Mouse (Mus musculus) midbrain, embryonic 10.5 days (tissue): Measurements from ENCODE around the gene Vegfa. TPM values are rescaled to one million over a fixed set of nuclear protein-coding genes. Genes with fewer than 3 reads are reported as not detected.

ENCODE experiments used
- DNase-seq: peaks from one replicate; pipeline ENCODE4 v3.0.0-alpha.2; 2017; ENCODE audit warnings: low spot score
- H3K27ac ChIP-seq: fragments of 300-500 bp; sonication (generic); replicated peaks from 2 replicates; pipeline ENCODE4 v1.5.1; 2016; ENCODE audit warnings: mild to moderate bottlenecking
- H3K27me3 ChIP-seq: fragments of 300-500 bp; sonication (generic); 2 replicates; pipeline ENCODE4 v1.6.1; 2016; ENCODE audit warnings: low read depth, mild to moderate bottlenecking; ENCODE audit not compliant: poor library complexity, severe bottlenecking
- H3K36me3 ChIP-seq: fragments of 300-500 bp; sonication (generic); 2 replicates; pipeline ENCODE4 v1.6.1; 2016; ENCODE audit warnings: mild to moderate bottlenecking, moderate library complexity
- H3K4me1 ChIP-seq: fragments of 300-500 bp; sonication (generic); 2 replicates; pipeline ENCODE4 v1.6.1; 2016
- H3K4me3 ChIP-seq: fragments of 300-500 bp; sonication (generic); 2 replicates; pipeline ENCODE4 v1.5.1; 2016; ENCODE audit warnings: mild to moderate bottlenecking, moderate library complexity
- H3K9me3 ChIP-seq: fragments of 300-500 bp; sonication (generic); replicated peaks from 2 replicates; pipeline ENCODE4 v1.6.1; 2016; ENCODE audit warnings: mild to moderate bottlenecking
- WGBS: fragments of 180-500 bp; shearing (Covaris S2); methylation state at CpG from one replicate; pipeline ENCODE4 v1.1.7; 2016; 5-methylcytosine and 5-hydroxymethylcytosine counted together
- polyA plus RNA-seq: library from polyadenylated mRNA; unstranded; fragments of >200 nt; fragmentation: Nextera tagmentation; extraction: Ambion mirVana; gene quantifications from 2 replicates; pipeline ENCODE4 v1.2.1, GENCODE M21; 2016

Vegfa gene
- polyA plus RNA-seq, 1 experiment from 2014 or later = 2.3 TPM

DNA sequence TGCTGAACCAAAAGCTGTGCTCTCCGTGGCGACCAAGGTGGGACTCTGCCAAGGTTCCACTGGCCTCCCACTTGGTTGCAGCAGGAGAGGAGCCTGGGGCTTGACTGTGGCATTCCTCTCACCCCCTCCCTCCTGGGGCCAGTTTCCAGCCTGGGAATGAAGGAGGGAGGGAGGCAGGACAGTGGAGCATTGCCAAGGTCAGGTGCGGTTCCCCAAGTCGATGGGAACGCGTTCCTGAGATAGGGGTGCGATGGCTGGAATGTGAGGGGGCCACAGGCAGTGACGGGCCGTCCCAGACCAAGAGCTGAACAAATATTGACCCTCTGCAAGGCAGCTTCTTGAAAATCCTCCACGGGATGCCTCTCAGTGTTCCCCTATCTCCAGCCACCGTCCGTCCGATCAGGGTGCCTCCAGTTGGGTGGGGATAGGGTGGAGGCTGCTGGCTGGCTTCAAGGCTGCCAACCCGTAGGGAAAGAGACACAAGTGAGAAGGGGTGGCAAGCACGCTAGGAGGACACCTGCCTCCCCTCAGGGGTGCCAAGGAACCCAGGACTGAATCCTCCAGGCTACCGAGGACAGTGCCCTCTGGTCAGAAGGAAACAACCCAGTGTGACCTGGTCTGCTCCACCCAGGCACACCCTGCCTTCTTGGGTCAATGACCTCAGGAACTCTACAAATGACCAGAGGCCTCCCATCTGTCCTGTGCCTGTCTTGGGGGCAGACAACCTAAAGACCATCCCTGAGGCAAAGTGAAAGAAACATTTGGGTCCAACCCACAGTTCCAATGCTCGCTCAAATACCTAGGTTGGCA, 61.2 kb downstream of the Vegfa start:
- Histone ChIP-seq H3K36me3 (no peaks in the 10 kb centered on the region), H3K9me3 (no peaks in the 10 kb centered on the region), H3K27me3 (no peaks in the 10 kb centered on the region), H3K27ac (0 out of 2 replicates have a peak overlapping the region, but pooled peaks have one; percentile 17), H3K4me3 (no peak overlapping the region), H3K4me1 (peaks cover 17% of the 10 kb centered on the region)
- WGBS = 83% methylated on average over 17 of the region's 17 CpGs
- DNase-seq = no peak

DNA sequence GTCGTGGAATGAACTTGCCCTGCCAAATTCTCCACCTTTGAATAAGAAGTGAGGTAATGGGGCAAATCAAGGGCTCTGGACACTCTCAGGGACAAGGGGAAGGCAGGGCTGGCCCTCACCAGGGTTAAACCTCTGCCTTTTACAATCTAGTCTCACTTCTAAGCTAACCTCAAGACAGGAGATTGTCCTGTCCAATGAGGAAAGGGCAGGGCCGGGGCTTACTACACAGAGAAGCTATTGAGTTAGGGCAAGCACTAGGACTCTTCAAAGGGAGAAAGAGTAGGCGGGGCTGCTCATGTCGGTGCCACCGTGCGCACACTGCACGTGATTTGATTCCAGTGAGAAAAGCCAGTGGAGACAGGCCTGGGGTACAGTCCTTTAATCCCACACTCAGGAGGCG, 62.6 kb downstream of the Vegfa start:
- Histone ChIP-seq H3K4me1 (peaks cover 17% of the 10 kb centered on the region), H3K9me3 (no peaks in the 10 kb centered on the region), H3K4me3 (no peak overlapping the region), H3K27ac (no peak overlapping the region), H3K27me3 (no peaks in the 10 kb centered on the region), H3K36me3 (no peaks in the 10 kb centered on the region)
- 78% methylated on average over 8 of the region's 8 CpGs for WGBS
- no peak for DNase-seq

DNA sequence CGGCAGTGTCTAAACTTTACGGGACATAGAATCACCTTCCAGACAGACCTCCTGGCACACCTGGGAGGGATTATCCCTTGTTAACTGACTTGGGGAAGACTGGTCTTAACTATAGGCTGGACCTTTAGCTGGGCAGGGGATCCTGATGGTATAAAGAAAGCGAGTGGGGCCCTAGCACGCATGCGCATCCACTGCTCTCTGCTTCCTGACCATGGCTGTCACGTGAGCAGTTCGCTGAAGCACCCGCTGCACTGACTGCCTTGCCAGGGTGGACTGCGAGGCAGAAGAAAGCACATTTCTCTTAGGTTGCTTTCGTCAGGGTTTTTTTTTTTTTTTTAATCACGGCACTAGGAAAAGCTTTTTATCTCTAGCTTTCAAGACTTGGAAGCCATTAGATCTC, 63.8 kb downstream of the Vegfa start:
- DNase-seq = no peak

More for the DNA sequence above, 63.8 kb downstream of the Vegfa start:
- Histone ChIP-seq H3K27ac (no peak overlapping the region), H3K27me3 (no peaks in the 10 kb centered on the region), H3K36me3 (no peaks in the 10 kb centered on the region), H3K9me3 (no peaks in the 10 kb centered on the region), H3K4me1 (peaks cover 17% of the 10 kb centered on the region), H3K4me3 (no peak overlapping the region)
- WGBS = 90% methylated on average over 11 of the region's 11 CpGs

Other genes with a start within 250 kb of the Vegfa start
- gene Mrps18a, start 78.6 kb upstream of the Vegfa start, polyA plus RNA-seq = 143 and 156 TPM in 2 replicates
- gene Rsph9, start 111.8 kb upstream of the Vegfa start, polyA plus RNA-seq = 11.7 and 14.2 TPM in 2 replicates
- gene Mad2l1bp, start 121.2 kb upstream of the Vegfa start, polyA plus RNA-seq = 36.1 and 40.1 TPM in 2 replicates
- gene Gtpbp2, start 128.7 kb upstream of the Vegfa start, polyA plus RNA-seq = 28.2 and 31.0 TPM in 2 replicates
- gene Polh, start 170.3 kb upstream of the Vegfa start, polyA plus RNA-seq = 12.6 and 13.6 TPM in 2 replicates
- 67.1 and 70.7 TPM in 2 replicates for gene Xpo5, start 170.4 kb upstream of the Vegfa start, polyA plus RNA-seq
- gene Polr1c, start 215.7 kb upstream of the Vegfa start, polyA plus RNA-seq = 131 and 138 TPM in 2 replicates
- gene Yipf3, start 215.7 kb upstream of the Vegfa start, polyA plus RNA-seq = 71.5 and 75.0 TPM in 2 replicates
- 1.6 and 1.9 TPM in 2 replicates for gene Lrrc73, start 221.2 kb upstream of the Vegfa start, polyA plus RNA-seq